Mouse (Mus musculus): Measurements from ENCODE around the gene Dscam. TPM values are rescaled to one million over a fixed set of nuclear protein-coding genes. Genes with fewer than 3 reads are reported as not detected.

Gene Dscam
- polyA plus RNA-seq, 1 experiment = 0.03 TPM

DNA sequence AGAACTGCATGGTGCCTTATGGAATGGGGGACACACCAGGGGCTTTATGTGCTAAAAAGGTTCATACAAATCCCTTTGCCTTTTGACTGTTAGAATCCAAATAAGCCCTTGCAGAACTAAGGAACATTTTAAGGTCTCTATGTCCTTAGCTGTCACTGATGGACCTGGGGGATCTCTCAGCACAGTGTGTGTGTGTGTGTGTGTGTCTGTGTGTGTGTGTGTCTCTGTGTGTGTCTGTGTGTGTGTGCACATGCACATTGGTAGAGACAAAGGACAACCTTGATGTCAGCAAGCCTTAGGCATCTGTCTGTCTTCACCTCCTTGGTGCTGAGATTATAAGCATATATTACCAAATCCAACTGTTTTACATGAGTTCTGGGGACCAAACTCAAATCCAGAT, 243.1 kb downstream of the Dscam start:
- no peak for TF ChIP-seq POLR2A (IDR thresholded peaks at IDR 0.05; ENCODE audit: low read depth, low read length)
- TF ChIP-seq CTCF (IDR thresholded peaks at IDR 0.05; ENCODE audit: extremely low read depth, insufficient read length, insufficient replicate concordance, low read depth, low read length) = no peak
- no peak overlapping the region for H3K4me3 ChIP-seq (ENCODE audit: low read depth, low read length)
- H3K36me3 ChIP-seq (ENCODE audit: control insufficient read depth, insufficient read depth, low read length) = no peaks in the 10 kb centered on the region
- no peaks in the 10 kb centered on the region for H3K27me3 ChIP-seq (ENCODE audit: control insufficient read depth, insufficient read depth, low read length)
- H3K4me1 ChIP-seq (ENCODE audit: control insufficient read depth, insufficient read depth, insufficient read length, low read length) = no peaks in the 10 kb centered on the region
- no peak overlapping the region for H3K27ac ChIP-seq (ENCODE audit: insufficient read depth, low read depth, low read length)

DNA sequence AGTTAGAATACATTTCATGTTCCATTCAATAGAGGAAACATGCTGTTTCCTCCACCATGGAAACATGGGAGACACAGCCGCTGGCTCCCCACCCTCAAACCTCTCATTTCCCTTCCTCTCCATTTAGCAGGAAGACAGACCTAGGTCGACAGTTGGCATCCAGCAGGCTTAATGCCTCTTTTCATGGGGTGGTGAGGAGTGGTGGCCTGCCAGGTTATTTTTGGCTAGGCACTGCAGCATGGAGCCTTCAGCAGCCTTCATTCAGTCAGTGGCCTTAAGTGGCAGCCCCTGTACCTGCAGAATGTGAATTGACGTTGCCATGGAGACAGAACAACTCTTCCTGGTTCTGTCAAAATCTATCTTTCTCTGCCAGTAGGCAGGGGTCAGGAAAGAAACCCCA, 243.6 kb downstream of the Dscam start:
- Histone ChIP-seq H3K27me3 (ENCODE audit: control insufficient read depth, insufficient read depth, low read length) (no peaks in the 10 kb centered on the region), H3K27ac (ENCODE audit: insufficient read depth, low read depth, low read length) (no peak overlapping the region), H3K36me3 (ENCODE audit: control insufficient read depth, insufficient read depth, low read length) (no peaks in the 10 kb centered on the region), H3K4me1 (ENCODE audit: control insufficient read depth, insufficient read depth, insufficient read length, low read length) (no peaks in the 10 kb centered on the region), H3K4me3 (ENCODE audit: low read depth, low read length) (no peak overlapping the region)
- no peak for TF ChIP-seq POLR2A (IDR thresholded peaks at IDR 0.05; ENCODE audit: low read depth, low read length)
- no peak for TF ChIP-seq CTCF (IDR thresholded peaks at IDR 0.05; ENCODE audit: extremely low read depth, insufficient read length, insufficient replicate concordance, low read depth, low read length)
- WGBS = 46% methylated on average over 3 of the region's 3 CpGs

DNA sequence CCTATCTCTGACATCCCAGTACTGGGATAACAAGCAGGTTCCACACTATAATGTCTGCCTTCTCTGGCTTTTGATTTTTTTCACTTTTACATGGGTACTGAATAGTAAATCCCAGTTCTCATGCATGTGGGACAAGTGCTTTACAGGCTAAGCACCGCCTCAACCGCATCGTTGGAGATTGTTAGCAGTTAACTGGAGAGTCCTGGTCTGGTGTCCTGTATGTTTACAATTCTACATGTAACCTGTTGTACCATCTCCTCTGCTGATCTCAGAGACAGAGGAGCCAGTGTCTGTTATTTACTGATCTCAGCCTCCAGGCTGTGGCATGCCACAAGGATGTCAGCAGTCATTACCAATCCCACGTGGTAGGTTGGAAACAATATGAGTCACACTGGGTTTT, 246.6 kb downstream of the Dscam start:
- H3K4me1 ChIP-seq (ENCODE audit: control insufficient read depth, insufficient read depth, insufficient read length, low read length) = no peaks in the 10 kb centered on the region
- H3K4me3 ChIP-seq (ENCODE audit: low read depth, low read length) = no peak overlapping the region
- H3K27ac ChIP-seq (ENCODE audit: insufficient read depth, low read depth, low read length) = no peak overlapping the region
- H3K27me3 ChIP-seq (ENCODE audit: control insufficient read depth, insufficient read depth, low read length) = no peaks in the 10 kb centered on the region
- 81% methylated on average over 4 of the region's 4 CpGs for WGBS
- H3K36me3 ChIP-seq (ENCODE audit: control insufficient read depth, insufficient read depth, low read length) = no peaks in the 10 kb centered on the region
- no peak for TF ChIP-seq CTCF (IDR thresholded peaks at IDR 0.05; ENCODE audit: extremely low read depth, insufficient read length, insufficient replicate concordance, low read depth, low read length)

DNA sequence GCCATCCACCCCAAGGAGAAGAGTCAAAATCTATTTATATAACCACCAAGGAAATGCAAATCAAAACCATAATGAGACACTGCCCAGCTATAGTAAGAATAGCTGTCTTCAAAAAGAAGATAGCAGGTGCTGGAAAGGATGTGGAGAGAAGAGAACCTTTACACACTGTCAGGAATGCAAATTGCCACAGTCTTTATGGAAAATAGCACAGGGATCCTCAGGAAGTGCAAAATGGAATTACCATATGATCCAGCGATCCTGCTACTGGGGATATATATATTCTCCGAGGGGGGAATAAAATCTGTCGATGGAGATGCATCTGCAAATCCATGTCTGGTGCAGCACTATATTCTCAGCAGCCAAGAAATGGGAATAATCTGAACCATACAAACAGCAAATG, 256.1 kb downstream of the Dscam start:
- no peaks in the 10 kb centered on the region for H3K4me1 ChIP-seq (ENCODE audit: control insufficient read depth, insufficient read depth, insufficient read length, low read length)
- H3K36me3 ChIP-seq (ENCODE audit: control insufficient read depth, insufficient read depth, low read length) = no peaks in the 10 kb centered on the region
- H3K27me3 ChIP-seq (ENCODE audit: control insufficient read depth, insufficient read depth, low read length) = no peaks in the 10 kb centered on the region; the same call in 1 of the 2 replicates
- H3K4me3 ChIP-seq (ENCODE audit: low read depth, low read length) = no peak overlapping the region
- TF ChIP-seq POLR2A (IDR thresholded peaks at IDR 0.05; ENCODE audit: low read depth, low read length) = no peak
- TF ChIP-seq CTCF (IDR thresholded peaks at IDR 0.05; ENCODE audit: extremely low read depth, insufficient read length, insufficient replicate concordance, low read depth, low read length) = no peak
- 89% methylated on average over 3 of the region's 3 CpGs for WGBS
- no peak overlapping the region for H3K27ac ChIP-seq (ENCODE audit: insufficient read depth, low read depth, low read length)

DNA sequence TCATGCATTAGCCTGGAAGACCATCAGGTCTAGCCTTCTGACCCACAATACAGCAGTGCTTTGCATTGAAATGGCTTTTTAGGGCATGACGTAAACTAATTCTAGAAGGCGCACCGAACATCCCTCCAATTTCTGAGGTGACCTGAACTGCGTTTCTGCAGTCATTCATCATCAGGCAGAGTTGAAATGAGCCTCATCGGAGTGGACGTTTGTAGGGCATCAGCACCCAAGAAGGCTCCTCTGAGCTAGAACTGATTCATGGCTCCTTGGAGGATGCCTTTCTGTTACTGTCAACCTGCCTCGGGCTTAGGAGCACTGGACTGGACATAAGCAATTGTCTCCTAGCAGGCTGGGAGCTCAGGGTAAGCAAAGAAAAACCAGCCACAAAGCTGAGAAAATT, 257.7 kb downstream of the Dscam start:
- Histone ChIP-seq H3K4me3 (ENCODE audit: low read depth, low read length) (no peak overlapping the region), H3K4me1 (ENCODE audit: control insufficient read depth, insufficient read depth, insufficient read length, low read length) (no peaks in the 10 kb centered on the region), H3K27me3 (ENCODE audit: control insufficient read depth, insufficient read depth, low read length) (no peaks in the 10 kb centered on the region; the same call in 1 of the 2 replicates), H3K36me3 (ENCODE audit: control insufficient read depth, insufficient read depth, low read length) (no peaks in the 10 kb centered on the region), H3K27ac (ENCODE audit: insufficient read depth, low read depth, low read length) (no peak overlapping the region)
- no peak for TF ChIP-seq CTCF (IDR thresholded peaks at IDR 0.05; ENCODE audit: extremely low read depth, insufficient read length, insufficient replicate concordance, low read depth, low read length)
- TF ChIP-seq POLR2A (IDR thresholded peaks at IDR 0.05; ENCODE audit: low read depth, low read length) = no peak
- WGBS = 77% methylated on average over 7 of the region's 7 CpGs

DNA sequence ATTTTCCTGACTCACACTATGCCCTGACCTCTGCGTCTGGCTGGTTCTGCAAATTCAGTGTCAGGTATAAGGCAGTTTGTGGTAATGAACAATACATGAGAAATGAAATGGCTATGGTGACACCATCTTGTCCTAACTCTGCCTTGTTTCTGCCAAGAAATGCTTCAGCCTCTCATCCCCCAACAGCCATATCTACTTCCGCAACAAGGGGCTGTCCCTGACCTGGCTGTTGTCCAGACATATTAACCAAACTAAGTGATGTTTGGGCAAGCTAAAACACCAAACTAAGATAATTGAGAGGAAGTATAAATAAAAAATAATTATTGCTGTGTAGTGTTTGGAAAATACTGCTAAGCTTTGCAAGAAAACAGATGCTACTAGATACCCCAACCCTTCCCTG, 258.4 kb downstream of the Dscam start:
- no peaks in the 10 kb centered on the region for H3K4me1 ChIP-seq (ENCODE audit: control insufficient read depth, insufficient read depth, insufficient read length, low read length)
- H3K27me3 ChIP-seq (ENCODE audit: control insufficient read depth, insufficient read depth, low read length) = no peaks in the 10 kb centered on the region; the same call in 1 of the 2 replicates
- H3K27ac ChIP-seq (ENCODE audit: insufficient read depth, low read depth, low read length) = no peak overlapping the region
- 82% methylated on average over 2 of the region's 2 CpGs for WGBS
- H3K4me3 ChIP-seq (ENCODE audit: low read depth, low read length) = no peak overlapping the region
- no peaks in the 10 kb centered on the region for H3K36me3 ChIP-seq (ENCODE audit: control insufficient read depth, insufficient read depth, low read length)
- TF ChIP-seq POLR2A (IDR thresholded peaks at IDR 0.05; ENCODE audit: low read depth, low read length) (no peak), CTCF (IDR thresholded peaks at IDR 0.05; ENCODE audit: extremely low read depth, insufficient read length, insufficient replicate concordance, low read depth, low read length) (no peak)

DNA sequence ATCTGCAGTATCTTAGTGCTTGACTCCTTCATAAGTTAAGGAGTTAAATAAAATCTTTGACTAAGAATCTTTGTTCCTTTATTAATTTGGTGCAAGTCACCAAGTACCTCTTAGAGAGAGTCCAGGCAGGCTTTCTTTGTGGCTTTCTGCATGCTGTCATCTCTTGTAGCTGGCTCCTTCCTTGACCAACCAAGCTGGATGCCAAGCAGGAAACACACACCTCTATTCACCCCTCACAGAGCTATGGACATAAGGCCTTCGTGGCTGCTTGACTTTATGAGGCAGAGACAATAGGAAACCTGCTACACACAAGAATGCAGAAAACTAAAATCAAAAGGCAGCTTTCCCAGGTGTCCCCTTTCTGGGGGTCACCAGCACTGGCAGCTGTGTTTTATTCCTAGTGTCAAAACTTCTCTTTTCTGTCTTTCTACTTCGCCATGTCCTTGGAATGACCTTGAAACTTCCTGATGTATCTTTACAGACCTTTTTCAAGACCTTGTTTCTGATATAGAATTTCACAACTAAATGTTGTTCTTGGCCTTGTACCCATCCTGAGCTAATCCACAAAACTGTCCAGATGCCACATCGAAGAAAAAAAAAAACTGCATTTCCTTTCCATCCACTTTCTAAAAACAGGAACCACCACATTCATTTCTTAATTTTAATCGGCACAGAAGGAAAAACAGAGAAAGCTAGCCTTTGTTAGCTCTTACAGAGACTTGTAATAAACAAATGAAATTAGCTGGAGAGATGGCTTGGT, 260.0 kb downstream of the Dscam start:
- H3K4me1 ChIP-seq (ENCODE audit: control insufficient read depth, insufficient read depth, insufficient read length, low read length) = no peaks in the 10 kb centered on the region
- no peak overlapping the region for H3K27ac ChIP-seq (ENCODE audit: insufficient read depth, low read depth, low read length)
- TF ChIP-seq CTCF (IDR thresholded peaks at IDR 0.05; ENCODE audit: extremely low read depth, insufficient read length, insufficient replicate concordance, low read depth, low read length) (no peak), POLR2A (IDR thresholded peaks at IDR 0.05; ENCODE audit: low read depth, low read length) (no peak)
- H3K4me3 ChIP-seq (ENCODE audit: low read depth, low read length) = no peak overlapping the region
- H3K27me3 ChIP-seq (ENCODE audit: control insufficient read depth, insufficient read depth, low read length) = no peaks in the 10 kb centered on the region
- WGBS = 63% methylated on average over 4 of the region's 4 CpGs
- no peaks in the 10 kb centered on the region for H3K36me3 ChIP-seq (ENCODE audit: control insufficient read depth, insufficient read depth, low read length)
